Mouse (Mus musculus): ENCODE measurements around the gene Coro1b. TPM values are rescaled to one million over a fixed set of nuclear protein-coding genes. Genes with fewer than 3 reads are reported as not detected.

Coro1b gene
- total RNA-seq, 4 experiments from 2014 or later: 83.8 to 99.0 (median 98.2) TPM

Other genes with a start within 250 kb of the Coro1b start
- 10 to 100 TPM; 19.4 to 39.9 (median 30.6) TPM for gene Tcirg1, start 241.5 kb upstream of the Coro1b start, total RNA-seq (2022)
- gene Ndufs8, start 235.8 kb upstream of the Coro1b start, total RNA-seq (2022): 100 to 1,000 TPM; 114 to 145 (median 126) TPM
- 1 to 10 TPM; 3.5 to 7.6 (median 5.5) TPM for gene Aldh3b1, start 218.8 kb upstream of the Coro1b start, total RNA-seq (2022)
- gene Unc93b1, start 213.4 kb upstream of the Coro1b start, total RNA-seq (2022): 10 to 100 TPM; 12.1 to 49.4 (median 31.1) TPM
- not detected for gene Aldh3b3, start 190.0 kb upstream of the Coro1b start, total RNA-seq (2022)
- 1 to 10 TPM in 2 of 4 experiments, under 1 TPM in 2; 0.47 to 1.3 (median 0.90) TPM for gene Aldh3b2, start 176.3 kb upstream of the Coro1b start, total RNA-seq (2022)
- 1 to 10 TPM; 1.5 to 2.7 (median 1.7) TPM for gene Acy3, start 162.0 kb upstream of the Coro1b start, total RNA-seq (2022)
- not detected for gene Tbx10, start 155.9 kb upstream of the Coro1b start, total RNA-seq (2022)
- 1 to 10 TPM; 7.7 to 9.4 (median 8.7) TPM for gene Nudt8, start 148.0 kb upstream of the Coro1b start, total RNA-seq (2022)
- 1 to 10 TPM in 3 of 4 experiments, under 1 TPM in 1; 0.86 to 2.4 (median 1.7) TPM for gene Gm49405, start 148.0 kb upstream of the Coro1b start, total RNA-seq (2022)
- 1 to 10 TPM; 1.6 to 3.5 (median 3.0) TPM for gene Doc2g, start 145.3 kb upstream of the Coro1b start, total RNA-seq (2022)
- gene Ndufv1, start 135.8 kb upstream of the Coro1b start, total RNA-seq (2022): 100 to 1,000 TPM; 246 to 277 (median 263) TPM
- gene Gstp1, start 110.6 kb upstream of the Coro1b start, total RNA-seq (2022): 100 to 1,000 TPM; 395 to 468 (median 434) TPM
- gene Gstp2, start 102.6 kb upstream of the Coro1b start, total RNA-seq (2022): 10 to 100 TPM; 44.8 to 75.0 (median 48.9) TPM
- gene Gstp3, start 89.0 kb upstream of the Coro1b start, total RNA-seq (2022): not detected
- gene Cabp2, start 67.0 kb upstream of the Coro1b start, total RNA-seq (2022): not detected
- gene Cdk2ap2, start 51.4 kb upstream of the Coro1b start, total RNA-seq (2022): 10 to 100 TPM; 27.6 to 38.9 (median 31.5) TPM
- gene Pitpnm1, start 48.6 kb upstream of the Coro1b start, total RNA-seq (2022): 100 to 1,000 TPM; 180 to 200 (median 193) TPM
- 100 to 1,000 TPM; 117 to 127 (median 123) TPM for gene Aip, start 22.8 kb upstream of the Coro1b start, total RNA-seq (2022)
- gene Gpr152, start 8.8 kb upstream of the Coro1b start, total RNA-seq (2022): under 1 TPM in 1 of 4 experiments, not detected in 3; 0.07 TPM
- under 1 TPM in 1 of 4 experiments, not detected in 3; 0.68 TPM for gene Cabp4, start 4.6 kb upstream of the Coro1b start, total RNA-seq (2022)
- gene Ptprcap, start 5.0 kb downstream of the Coro1b start, total RNA-seq (2022): 1 to 10 TPM; 1.3 to 4.4 (median 1.6) TPM
- 10 to 100 TPM; 30.1 to 44.3 (median 41.1) TPM for gene Rps6kb2, start 14.7 kb downstream of the Coro1b start, total RNA-seq (2022)
- 10 to 100 TPM in 1 of 4 experiments, 1 to 10 TPM in 3; 6.3 to 10.1 (median 8.9) TPM for gene Carns1, start 26.9 kb downstream of the Coro1b start, total RNA-seq (2022)
- gene Tbc1d10c, start 42.7 kb downstream of the Coro1b start, total RNA-seq (2022): 1 to 10 TPM in 3 of 4 experiments, under 1 TPM in 1; 0.66 to 2.0 (median 1.4) TPM
- 100 to 1,000 TPM; 255 to 271 (median 266) TPM for gene Ppp1ca, start 43.4 kb downstream of the Coro1b start, total RNA-seq (2022)
- 10 to 100 TPM in 2 of 4 experiments, 1 to 10 TPM in 2; 8.7 to 11.6 (median 9.7) TPM for gene Rad9a, start 53.0 kb downstream of the Coro1b start, total RNA-seq (2022)
- 1 to 10 TPM in 3 of 4 experiments, under 1 TPM in 1; 0.70 to 3.3 (median 1.9) TPM for gene Clcf1, start 65.6 kb downstream of the Coro1b start, total RNA-seq (2022)
- not detected for gene AC109138.7, start 65.7 kb downstream of the Coro1b start, total RNA-seq (2022)
- gene Pold4, start 83.3 kb downstream of the Coro1b start, total RNA-seq (2022): 10 to 100 TPM; 13.3 to 25.1 (median 18.5) TPM
- 10 to 100 TPM; 64.8 to 79.5 (median 68.0) TPM for gene Ssh3, start 120.6 kb downstream of the Coro1b start, total RNA-seq (2022)
- 10 to 100 TPM; 60.3 to 77.2 (median 67.3) TPM for gene Ankrd13d, start 134.5 kb downstream of the Coro1b start, total RNA-seq (2022)
- gene Grk2, start 157.6 kb downstream of the Coro1b start, total RNA-seq (2022): 100 to 1,000 TPM; 174 to 191 (median 186) TPM
- 10 to 100 TPM; 79.2 to 87.3 (median 84.4) TPM for gene Kdm2a, start 249.7 kb downstream of the Coro1b start, total RNA-seq (2022)